Comparison of ENCODE assay signal across 22 mouse cellular contexts in genomic region chr12:42338996-42339680, GRCm38 (mm10).
"Had no signal": no experiment of that assay in that cellular context is flagged by ENCODE, and none has a peak within 500 bp of the region (broad histone marks: within the 10 kb centered on the region; RNA-seq: fewer than 3 reads in every experiment).

No protein-coding gene starts in this region.

- H3K27me3 ChIP-seq: limb, embryonic 13.5 days; liver, embryonic 12.5 days; liver, embryonic 15.5 days; lung, embryonic 15.5 days; megakaryocyte, embryonic 14.5 days; neural tube, embryonic 12.5 days; neural tube, embryonic 15.5 days had no signal

- H3K4me2 ChIP-seq: limb, embryonic 13.5 days; liver, embryonic 12.5 days; liver, embryonic 15.5 days; lung, embryonic 15.5 days; neural tube, embryonic 12.5 days; neural tube, embryonic 15.5 days had no signal

- DNase-seq: kidney, adult 2 months; kidney, postnatal 25 days; layer of hippocampus, adult 9-11 months; layer of hippocampus, postnatal 36 days; liver; lung, adult 18-20 months; lung, postnatal 10 days; lung, postnatal 36 days; midbrain, embryonic 14.5 days; thymus, adult 18-20 months; thymus, postnatal 36 days had no signal

- H3K27ac ChIP-seq: kidney, postnatal 0 days; layer of hippocampus, adult 2 months; limb, embryonic 10.5 days; limb, embryonic 13.5 days; liver, embryonic 12.5 days; liver, embryonic 15.5 days; lung, embryonic 15.5 days; midbrain, embryonic 10.5 days; neural tube, embryonic 12.5 days; neural tube, embryonic 15.5 days had no signal

- H3K4me3 ChIP-seq: layer of hippocampus, adult 2 months; limb, embryonic 10.5 days; limb, embryonic 13.5 days; liver, embryonic 12.5 days; liver, embryonic 15.5 days; lung, embryonic 15.5 days; megakaryocyte, embryonic 14.5 days; midbrain, embryonic 10.5 days; neural tube, embryonic 12.5 days; neural tube, embryonic 15.5 days had no signal

- H3K36me3 ChIP-seq: limb, embryonic 10.5 days; limb, embryonic 13.5 days; liver, embryonic 12.5 days; liver, embryonic 15.5 days; lung, embryonic 15.5 days; midbrain, embryonic 10.5 days; neural tube, embryonic 12.5 days; neural tube, embryonic 15.5 days had no signal

- H3K4me1 ChIP-seq: limb, embryonic 10.5 days; limb, embryonic 13.5 days; liver, embryonic 12.5 days; liver, embryonic 15.5 days; lung, embryonic 15.5 days; megakaryocyte, embryonic 14.5 days; midbrain, embryonic 10.5 days; neural tube, embryonic 12.5 days; neural tube, embryonic 15.5 days had no signal

- H3K9me3 ChIP-seq: limb, embryonic 10.5 days; limb, embryonic 13.5 days; liver, embryonic 12.5 days; liver, embryonic 15.5 days; lung, embryonic 15.5 days; megakaryocyte, embryonic 14.5 days; midbrain, embryonic 10.5 days; neural tube, embryonic 12.5 days; neural tube, embryonic 15.5 days had no signal

- ATAC-seq: liver, embryonic 12.5 days had no signal

- H3K9ac ChIP-seq: limb, embryonic 13.5 days; liver, embryonic 12.5 days; liver, embryonic 15.5 days; lung, embryonic 15.5 days; neural tube, embryonic 12.5 days; neural tube, embryonic 15.5 days had no signal
